Mouse (Mus musculus) Patski (cell line): Measurements from ENCODE around the gene Drd1. TPM values are rescaled to one million over a fixed set of nuclear protein-coding genes. Genes with fewer than 3 reads are reported as not detected.

Experiments used
- ATAC-seq: fragments of 100-300 bp; one replicate; pipeline ENCODE4 v1.8.0; 2021
- CTCF ChIA-PET: fragments of 350-600 bp; sonication (Branson Sonifier 250); formaldehyde crosslinking; loops from one replicate; lab custom pipeline; 2022; ENCODE audit warnings: inconsistent platforms; lab: Charles Lee
- POLR2A ChIA-PET: fragments of 350-600 bp; sonication (Branson Sonifier 250); formaldehyde crosslinking; loops from one replicate; lab custom pipeline; 2022; ENCODE audit warnings: antibody characterized with exemption, inconsistent platforms; lab: Charles Lee
- DNase-seq: peaks from one replicate; pipeline ENCODE4 v3.0.0-alpha.2; 2011; ENCODE audit warnings: low read depth, low spot score
- H3K27me3 ChIP-seq: fragments of 371-371 bp; one replicate; pipeline ENCODE4 v1.5.1; 2021
- CTCF ChIP-seq: fragments of 100-300 bp; IDR thresholded peaks from one replicate; pipeline ENCODE4 v1.5.1; 2021
- in situ Hi-C: fragments of 300-500 bp; cut with MboI; formaldehyde crosslinking; loops from 3 replicates; pipeline ENCODE4 v1.11.1; 2018; ENCODE audit warnings: low pct_unique_long_range_greater_than_20kb, mixed read lengths
- polyA plus RNA-seq: library from polyadenylated mRNA; unstranded; gene quantifications from one replicate; pipeline ENCODE4 v1.2.3, GENCODE M21; 2021

The Drd1 gene
- polyA plus RNA-seq, 1 experiment from 2014 or later, result 0.44 TPM

DNA sequence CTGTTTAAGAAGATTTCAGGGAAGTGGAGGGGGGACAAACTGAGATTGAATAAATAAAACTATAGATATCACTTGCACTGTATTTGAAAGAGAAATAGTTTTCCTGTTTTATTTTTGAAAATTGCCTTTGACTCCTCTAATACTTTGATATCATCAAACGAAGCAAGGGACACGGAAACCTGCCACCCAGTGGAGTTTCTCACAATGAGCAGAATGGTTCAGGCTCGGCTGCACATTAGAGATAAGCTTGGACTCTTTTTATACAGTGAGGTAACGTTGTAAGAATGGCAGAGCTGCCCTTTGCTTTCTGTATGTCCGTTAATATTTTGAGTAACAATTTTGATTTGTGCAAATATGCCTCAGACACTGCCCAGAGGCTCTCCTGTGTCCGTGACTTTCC is 36.2 kb upstream of the Drd1 start:
- no peak for ATAC-seq

DNA sequence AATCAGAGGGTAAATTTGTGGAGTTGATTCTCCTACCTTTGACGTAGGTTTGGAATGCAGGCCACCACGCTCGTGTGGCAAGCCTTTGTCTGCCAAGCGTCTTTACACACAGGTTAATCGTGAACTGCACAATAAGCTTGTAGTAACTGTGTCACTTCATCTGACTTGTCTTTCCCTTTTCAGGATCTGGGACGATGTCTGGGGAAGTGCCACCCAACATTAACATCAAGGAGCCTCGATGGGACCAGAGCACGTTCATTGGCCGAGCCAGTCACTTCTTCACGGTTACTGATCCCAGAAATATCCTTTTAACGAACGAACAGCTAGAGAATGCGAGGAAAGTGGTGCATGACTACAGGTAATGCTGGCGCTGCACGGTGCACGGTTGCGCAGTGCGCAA is 29.8 kb upstream of the Drd1 start:
- in situ Hi-C loops, result no loop called here
- TF ChIP-seq CTCF, result no peak
- POLR2A ChIA-PET, result interaction anchor here (1.8 kb wide), 1 partner anchor 8 kb away, joined by 4 read pairs; no protein-coding TSS in a partner anchor
- ATAC-seq (no peak), DNase-seq (no peak)
- H3K27me3 ChIP-seq, result no peaks in the 10 kb centered on the region
- CTCF ChIA-PET, result no interaction called here

More for the DNA sequence above, 36.2 kb upstream of the Drd1 start:
- CTCF ChIA-PET, result interaction anchor here (1.6 kb wide), 1 partner anchor 26 kb away, joined by 5 read pairs; no protein-coding TSS in a partner anchor
- POLR2A ChIA-PET, result no interaction called here
- TF ChIP-seq CTCF, result no peak
- in situ Hi-C loops, result no loop called here
- H3K27me3 ChIP-seq, result no peaks in the 10 kb centered on the region
- DNase-seq, result no peak

DNA sequence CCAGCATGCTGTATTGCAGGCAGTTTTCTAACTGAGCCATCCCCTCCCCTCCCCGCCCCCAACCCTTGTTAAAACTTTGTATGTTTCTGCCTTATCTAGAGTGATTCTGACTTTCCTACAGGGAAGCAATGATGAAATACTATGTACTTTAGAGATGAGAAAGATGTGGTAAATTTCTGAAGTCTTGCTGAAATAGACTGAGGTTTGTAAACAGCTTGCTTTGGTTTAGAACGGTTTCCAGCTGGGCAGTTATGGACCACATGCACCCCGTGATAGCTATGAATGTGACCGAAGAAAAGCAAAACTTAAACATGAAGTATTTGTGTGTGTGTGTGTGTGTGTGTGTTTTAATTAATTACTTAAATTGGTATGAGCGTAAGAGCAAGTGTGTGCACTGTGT is 29.3 kb upstream of the Drd1 start:
- ChIA-PET POLR2A (interaction anchor here (1.8 kb wide), 1 partner anchor 8 kb away, joined by 4 read pairs; no protein-coding TSS in a partner anchor), CTCF (no interaction called here)
- no peak for TF ChIP-seq CTCF
- in situ Hi-C loops, result no loop called here
- no peak for ATAC-seq
- no peak for DNase-seq
- H3K27me3 ChIP-seq, result no peaks in the 10 kb centered on the region

DNA sequence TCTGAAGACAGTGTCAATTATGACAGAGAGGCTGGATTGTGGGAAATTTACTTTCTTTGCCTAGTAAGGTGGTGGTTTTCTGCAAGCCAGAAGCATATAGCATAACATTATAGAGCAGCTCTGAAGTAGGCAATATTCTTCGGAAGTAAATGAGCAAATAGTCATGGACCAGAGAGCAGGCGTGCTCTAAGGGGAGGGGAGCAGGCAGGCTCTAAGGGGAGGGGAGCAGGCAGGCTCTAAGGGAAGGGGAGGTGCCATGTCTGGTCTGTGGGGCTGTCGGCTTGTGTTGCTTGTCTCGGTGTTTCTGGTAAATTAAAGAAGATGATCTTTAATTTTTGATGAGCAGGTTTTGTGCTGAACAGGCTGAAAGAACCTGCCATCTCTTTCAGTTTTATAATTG is 28.7 kb upstream of the Drd1 start:
- in situ Hi-C loops, result no loop called here
- POLR2A ChIA-PET, result interaction anchor here (1.8 kb wide), 1 partner anchor 9 kb away, joined by 4 read pairs; no protein-coding TSS in a partner anchor
- no peak for ATAC-seq
- TF ChIP-seq CTCF, result no peak
- H3K27me3 ChIP-seq, result no peaks in the 10 kb centered on the region
- DNase-seq, result no peak
- CTCF ChIA-PET, result no interaction called here

DNA sequence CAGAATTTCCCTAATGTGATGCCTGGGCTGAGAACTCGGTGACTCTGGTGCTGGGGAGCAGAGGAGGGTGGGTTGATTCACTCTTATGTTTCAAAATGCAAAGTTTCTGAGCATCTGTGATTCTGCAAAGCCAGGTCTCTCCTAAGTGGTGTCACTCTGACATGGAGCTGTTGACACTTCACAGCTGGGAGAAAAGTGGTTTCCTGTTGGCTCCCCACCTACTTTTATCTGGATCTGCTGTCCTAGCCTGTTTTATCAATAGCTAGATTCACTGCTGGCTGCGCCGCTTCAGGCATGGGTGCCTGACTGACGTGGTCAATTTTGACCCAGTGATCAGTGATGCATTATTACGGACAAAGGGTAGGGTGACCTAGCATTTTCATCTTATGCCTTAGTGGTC is 27.4 kb upstream of the Drd1 start:
- in situ Hi-C loops, result no loop called here
- POLR2A ChIA-PET, result no interaction called here
- CTCF ChIA-PET, result no interaction called here
- ATAC-seq, result no peak
- TF ChIP-seq CTCF, result no peak
- no peaks in the 10 kb centered on the region for H3K27me3 ChIP-seq
- DNase-seq, result no peak

DNA sequence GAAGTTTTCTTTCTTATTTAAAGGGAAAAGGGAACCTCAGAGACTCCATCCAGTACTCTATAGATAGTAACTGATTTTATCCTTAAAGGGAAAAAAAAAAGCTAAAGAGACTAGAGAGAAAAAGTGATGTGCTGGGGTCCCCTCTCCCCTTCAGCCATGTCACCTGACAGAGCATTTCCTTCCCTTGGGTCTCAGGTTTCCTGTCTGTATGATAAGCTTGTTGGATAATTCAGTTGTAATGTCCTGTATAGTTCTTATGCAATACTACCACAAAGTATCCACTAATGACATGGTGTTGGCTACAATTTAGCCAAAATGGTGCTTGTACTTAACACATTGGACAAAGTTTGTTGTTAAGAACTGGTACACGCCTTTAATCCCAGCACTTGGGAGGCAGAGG is 25.3 kb upstream of the Drd1 start:
- no peaks in the 10 kb centered on the region for H3K27me3 ChIP-seq
- ATAC-seq (no peak), DNase-seq (no peak)
- in situ Hi-C loops, result no loop called here
- CTCF ChIA-PET, result interaction anchor here (1.2 to 1.7 kb wide), 2 partner anchors 8 to 13 kb away, joined by 4 to 6 read pairs; no protein-coding TSS in a partner anchor
- no peak for TF ChIP-seq CTCF
- POLR2A ChIA-PET, result interaction anchor here (0.9 kb wide), 1 partner anchor 17 kb away, joined by 3 read pairs; no protein-coding TSS in a partner anchor

DNA sequence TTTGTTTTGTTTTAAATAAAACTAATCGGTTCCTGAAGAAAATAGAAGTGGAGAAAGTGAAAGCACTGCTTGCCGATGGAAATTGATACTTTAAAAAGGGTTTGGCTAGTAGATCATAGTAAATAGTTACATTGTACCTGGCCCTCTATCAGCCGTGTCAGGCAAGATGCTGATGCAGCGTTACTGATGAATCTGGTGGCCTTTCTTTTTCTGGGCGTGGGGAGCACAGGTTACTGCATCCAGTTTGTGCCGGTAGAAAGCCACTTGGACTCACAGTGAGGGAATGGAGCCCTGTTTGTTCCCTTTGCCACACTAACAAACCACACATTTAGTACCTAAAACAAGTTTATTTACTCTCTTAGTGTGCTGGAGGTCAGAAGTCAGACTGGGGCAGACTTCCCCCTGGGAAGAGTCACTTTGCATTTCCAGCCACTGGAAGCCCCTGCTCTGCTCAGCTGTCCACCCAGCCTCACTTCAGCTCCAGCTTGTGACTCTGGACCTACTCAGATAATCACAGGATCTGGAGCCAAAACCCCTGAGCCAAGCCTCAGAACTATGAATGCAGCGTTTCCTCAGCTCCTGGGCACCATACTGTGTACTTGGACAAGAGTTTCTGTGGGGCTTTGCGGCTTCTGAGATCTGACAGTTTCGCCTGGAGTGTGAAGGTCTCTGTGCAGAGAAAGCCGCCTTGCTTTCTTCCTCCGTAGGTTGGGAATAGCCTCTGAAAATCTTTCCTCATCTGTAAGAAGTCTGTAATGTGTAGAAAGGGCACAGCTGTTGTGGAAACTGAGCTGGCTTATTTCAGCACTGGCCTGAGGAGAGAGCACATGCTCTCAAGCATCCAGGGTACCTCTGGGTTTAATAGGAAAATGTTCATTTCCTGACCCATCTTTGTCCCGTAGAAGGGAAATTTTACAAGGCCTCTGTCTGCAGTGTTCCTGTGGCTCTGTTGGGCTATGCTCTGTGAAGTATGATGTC is 24.6 kb upstream of the Drd1 start:
- ATAC-seq (no peak), DNase-seq (no peak)
- no peak for TF ChIP-seq CTCF
- in situ Hi-C loops, result no loop called here
- ChIA-PET CTCF (interaction anchor here (1.2 kb wide), 1 partner anchor 9 kb away, joined by 4 read pairs; no protein-coding TSS in a partner anchor), POLR2A (interaction anchor here (0.9 kb wide), 1 partner anchor 18 kb away, joined by 3 read pairs; no protein-coding TSS in a partner anchor)
- no peaks in the 10 kb centered on the region for H3K27me3 ChIP-seq

DNA sequence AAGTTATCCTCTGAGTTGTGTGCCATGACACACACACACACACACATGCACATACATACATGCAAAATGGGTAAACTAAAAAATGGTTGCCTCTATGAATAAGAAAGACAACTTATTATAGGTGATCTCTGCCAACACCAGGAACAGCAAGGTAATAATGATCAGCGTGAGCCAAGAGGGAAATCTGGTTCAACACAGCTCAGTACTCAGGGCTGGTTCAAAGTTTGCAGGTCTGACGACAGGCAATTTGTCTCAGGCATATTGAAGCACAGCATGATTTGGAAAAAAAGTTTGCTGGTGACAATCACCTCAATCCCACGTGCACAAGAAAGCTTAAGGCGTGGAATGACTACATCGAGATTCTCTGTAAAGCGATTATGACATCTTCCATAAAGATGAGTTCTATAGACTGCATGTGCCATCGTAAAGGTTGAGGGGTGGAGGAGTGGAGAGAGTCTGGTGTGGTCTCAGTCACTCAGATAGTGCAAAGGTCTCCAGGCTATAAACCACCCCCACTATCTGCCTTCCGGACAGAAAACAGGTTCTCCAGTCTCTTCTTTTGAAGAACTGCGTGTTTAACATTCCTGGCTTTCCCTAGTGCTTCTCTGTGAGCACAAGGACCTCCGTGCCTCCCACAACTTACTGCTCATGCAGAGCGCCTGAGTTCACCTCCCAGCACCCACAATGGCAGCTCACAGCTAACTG is 22.1 kb upstream of the Drd1 start:
- ChIA-PET POLR2A (no interaction called here), CTCF (no interaction called here)
- in situ Hi-C loops, result no loop called here
- no peak for TF ChIP-seq CTCF
- DNase-seq (no peak), ATAC-seq (no peak)
- no peaks in the 10 kb centered on the region for H3K27me3 ChIP-seq

DNA sequence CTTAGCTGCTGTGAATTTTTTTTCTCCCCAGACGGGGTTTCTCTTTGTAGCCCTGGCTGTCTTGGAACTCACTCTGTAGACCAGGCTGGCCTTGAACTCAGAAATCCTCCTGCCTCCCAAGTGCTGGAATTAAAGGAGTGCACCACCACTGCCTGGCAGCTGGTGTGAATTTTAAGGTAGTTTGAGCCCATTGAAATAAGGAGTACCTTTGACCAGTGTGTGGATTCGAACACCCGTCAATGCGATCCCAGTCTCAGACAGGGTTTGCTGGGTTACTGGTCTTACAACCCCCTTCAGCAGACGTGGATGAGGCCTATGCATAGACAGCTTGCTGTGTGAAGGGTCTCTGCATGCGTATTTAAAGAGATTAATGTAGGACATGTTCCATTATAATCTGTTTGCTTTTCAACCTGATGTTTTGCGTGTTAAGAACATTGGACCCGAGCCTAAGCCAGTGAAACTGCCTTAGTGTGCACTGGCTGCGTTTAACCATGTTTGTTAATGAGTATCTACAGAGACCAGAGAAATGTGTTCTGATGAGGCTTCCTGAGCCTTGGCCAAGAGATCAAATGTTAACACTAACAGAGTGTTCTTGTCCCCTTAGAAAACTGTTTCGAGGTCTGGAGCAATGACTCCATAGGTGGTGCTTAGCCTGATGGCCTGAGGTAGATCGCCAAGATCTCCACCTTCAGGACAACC is 21.4 kb upstream of the Drd1 start:
- CTCF ChIA-PET, result no interaction called here
- ATAC-seq (no peak), DNase-seq (no peak)
- in situ Hi-C loops, result no loop called here
- no peaks in the 10 kb centered on the region for H3K27me3 ChIP-seq
- POLR2A ChIA-PET, result no interaction called here
- TF ChIP-seq CTCF, result no peak

DNA sequence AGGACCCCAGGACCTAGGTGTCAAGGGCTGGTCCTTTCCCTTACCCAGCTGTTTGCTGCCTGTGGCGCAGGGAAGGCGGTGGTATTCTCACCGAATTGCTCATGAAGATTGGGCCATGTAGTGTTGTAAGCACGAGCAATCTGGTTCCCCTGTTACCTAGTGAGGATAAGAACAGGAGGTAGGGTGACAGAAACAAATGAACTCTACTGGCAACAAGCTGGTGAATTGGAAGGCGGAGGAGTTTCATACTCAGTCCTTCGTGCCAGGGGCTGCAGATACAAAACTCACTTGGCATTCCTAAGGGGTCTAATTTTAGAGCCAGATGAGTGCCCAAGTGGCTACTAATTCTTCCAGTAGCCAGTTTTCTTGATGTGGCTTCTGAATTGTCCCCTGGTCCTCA is 20.5 kb upstream of the Drd1 start:
- no peak for TF ChIP-seq CTCF
- in situ Hi-C loops, result no loop called here

More for the DNA sequence above, 20.5 kb upstream of the Drd1 start:
- no peak for ATAC-seq
- no peak for DNase-seq
- CTCF ChIA-PET, result interaction anchor here (1.0 to 1.6 kb wide), 3 partner anchors 12 to 21 kb away, joined by 3 read pairs; no protein-coding TSS in a partner anchor
- no peaks in the 10 kb centered on the region for H3K27me3 ChIP-seq
- POLR2A ChIA-PET, result no interaction called here
